Mouse (Mus musculus): Measurements from ENCODE around the gene H2-M10.5. TPM values are rescaled to one million over a fixed set of nuclear protein-coding genes. Genes with fewer than 3 reads are reported as not detected.

Gene H2-M10.5
- polyA plus RNA-seq (2014; fragmentation: Illumina TruSeq; extraction: RNeasy Lipid Tissue Mini Kit (QIAGEN cat#74804); ENCODE audit: low read depth, low replicate concordance) = not detected

DNA sequence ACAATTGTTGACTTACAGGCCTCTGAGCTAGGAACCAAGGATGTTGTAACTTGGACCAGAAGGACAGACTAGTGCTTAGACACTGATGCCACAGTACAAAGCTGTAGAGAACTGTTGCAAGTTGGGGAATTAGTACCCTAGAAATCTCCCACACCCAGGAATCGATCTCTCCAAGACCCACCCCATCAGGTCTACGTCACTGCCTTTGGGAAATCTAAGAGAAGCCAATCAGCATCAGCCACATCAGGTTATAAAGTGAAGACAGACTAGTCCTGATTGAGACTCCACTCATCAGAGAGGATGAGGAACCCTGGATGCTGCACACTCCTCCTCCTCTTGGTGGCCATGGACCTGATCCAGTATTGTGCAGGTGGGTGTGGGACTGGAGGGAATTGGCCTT lies at the start of gene H2-M10.5:
H2-M10.5 (plus strand) TSS at position 301 of the 400 bp plus-strand sequence.

DNA sequence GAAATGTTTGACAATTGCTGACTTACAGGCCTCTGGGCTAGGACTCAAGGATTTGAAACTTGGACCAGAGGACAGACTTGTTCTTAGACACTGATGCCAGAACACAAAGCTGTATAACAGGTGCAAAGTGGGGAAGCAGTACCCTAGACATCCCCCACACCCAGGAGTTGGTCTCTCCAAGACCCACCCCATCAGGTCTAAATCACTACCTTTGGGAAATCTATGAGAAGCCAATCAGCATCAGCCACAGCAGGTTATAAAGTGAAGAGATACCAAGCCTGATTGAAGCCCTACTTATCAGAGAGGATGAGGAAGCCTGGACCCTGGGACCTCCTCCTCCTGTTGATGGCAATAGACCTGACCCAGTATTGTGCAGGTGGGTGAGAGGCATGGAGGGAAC lies 39.2 kb downstream of the H2-M10.5 start, which contains the start of gene H2-M10.6:
H2-M10.6 (plus strand) TSS at position 301 of the 400 bp plus-strand sequence.

Other genes with a start within 250 kb of the H2-M10.5 start
- gene H2-M11, start 225.8 kb upstream of the H2-M10.5 start, polyA plus RNA-seq (2014; fragmentation: Illumina TruSeq; extraction: RNeasy Lipid Tissue Mini Kit (QIAGEN cat#74804); ENCODE audit: low read depth, low replicate concordance) = not detected
- 1.1 TPM for gene H2-M9, start 130.2 kb upstream of the H2-M10.5 start, polyA plus RNA-seq (2014; fragmentation: Illumina TruSeq; extraction: RNeasy Lipid Tissue Mini Kit (QIAGEN cat#74804); ENCODE audit: low read depth, low replicate concordance)
- gene H2-M1, start 100.7 kb upstream of the H2-M10.5 start, polyA plus RNA-seq (2014; fragmentation: Illumina TruSeq; extraction: RNeasy Lipid Tissue Mini Kit (QIAGEN cat#74804); ENCODE audit: low read depth, low replicate concordance) = not detected
- gene H2-M10.6, start 39.3 kb downstream of the H2-M10.5 start, polyA plus RNA-seq (2014; fragmentation: Illumina TruSeq; extraction: RNeasy Lipid Tissue Mini Kit (QIAGEN cat#74804); ENCODE audit: low read depth, low replicate concordance) = not detected
- gene Trim26, start 64.2 kb downstream of the H2-M10.5 start, polyA plus RNA-seq (2014; fragmentation: Illumina TruSeq; extraction: RNeasy Lipid Tissue Mini Kit (QIAGEN cat#74804); ENCODE audit: low read depth, low replicate concordance) = 30.4 TPM
- not detected for gene Trim15, start 94.3 kb downstream of the H2-M10.5 start, polyA plus RNA-seq (2014; fragmentation: Illumina TruSeq; extraction: RNeasy Lipid Tissue Mini Kit (QIAGEN cat#74804); ENCODE audit: low read depth, low replicate concordance)
- not detected for gene Trim10, start 96.7 kb downstream of the H2-M10.5 start, polyA plus RNA-seq (2014; fragmentation: Illumina TruSeq; extraction: RNeasy Lipid Tissue Mini Kit (QIAGEN cat#74804); ENCODE audit: low read depth, low replicate concordance)
- 0.41 TPM for gene Trim40, start 117.2 kb downstream of the H2-M10.5 start, polyA plus RNA-seq (2014; fragmentation: Illumina TruSeq; extraction: RNeasy Lipid Tissue Mini Kit (QIAGEN cat#74804); ENCODE audit: low read depth, low replicate concordance)
- not detected for gene Trim31, start 125.2 kb downstream of the H2-M10.5 start, polyA plus RNA-seq (2014; fragmentation: Illumina TruSeq; extraction: RNeasy Lipid Tissue Mini Kit (QIAGEN cat#74804); ENCODE audit: low read depth, low replicate concordance)
- gene Rnf39, start 170.0 kb downstream of the H2-M10.5 start, polyA plus RNA-seq (2014; fragmentation: Illumina TruSeq; extraction: RNeasy Lipid Tissue Mini Kit (QIAGEN cat#74804); ENCODE audit: low read depth, low replicate concordance) = not detected
- 9.0 TPM for gene Ppp1r11, start 178.8 kb downstream of the H2-M10.5 start, polyA plus RNA-seq (2014; fragmentation: Illumina TruSeq; extraction: RNeasy Lipid Tissue Mini Kit (QIAGEN cat#74804); ENCODE audit: low read depth, low replicate concordance)
- 18.0 TPM for gene Znrd1, start 185.6 kb downstream of the H2-M10.5 start, polyA plus RNA-seq (2014; fragmentation: Illumina TruSeq; extraction: RNeasy Lipid Tissue Mini Kit (QIAGEN cat#74804); ENCODE audit: low read depth, low replicate concordance)
- 26.9 TPM for gene Znrd1as, start 185.7 kb downstream of the H2-M10.5 start, polyA plus RNA-seq (2014; fragmentation: Illumina TruSeq; extraction: RNeasy Lipid Tissue Mini Kit (QIAGEN cat#74804); ENCODE audit: low read depth, low replicate concordance)
- gene 2410137M14Rik, start 208.3 kb downstream of the H2-M10.5 start, polyA plus RNA-seq (2014; fragmentation: Illumina TruSeq; extraction: RNeasy Lipid Tissue Mini Kit (QIAGEN cat#74804); ENCODE audit: low read depth, low replicate concordance) = not detected
- gene H2-M5, start 216.6 kb downstream of the H2-M10.5 start, polyA plus RNA-seq (2014; fragmentation: Illumina TruSeq; extraction: RNeasy Lipid Tissue Mini Kit (QIAGEN cat#74804); ENCODE audit: low read depth, low replicate concordance) = not detected
- 4.4 TPM for gene Zfp57, start 228.3 kb downstream of the H2-M10.5 start, polyA plus RNA-seq (2014; fragmentation: Illumina TruSeq; extraction: RNeasy Lipid Tissue Mini Kit (QIAGEN cat#74804); ENCODE audit: low read depth, low replicate concordance)

Data from adrenal gland, adult 10 weeks (tissue).